Mouse (Mus musculus) limb, embryonic 11.5 days (tissue): ENCODE results near the gene Serpine1. TPM values are rescaled to one million over a fixed set of nuclear protein-coding genes. Genes with fewer than 3 reads are reported as not detected.

Source experiments
- ATAC-seq: fragments of 200-750 bp; cut with Nextera tagmentation; 2 replicates; pipeline ENCODE4 v1.8.0; 2017; ENCODE audit warnings: low read depth; ENCODE audit not compliant: insufficient number of reproducible peaks, low FRiP score, low TSS enrichment
- DNase-seq: peaks from one replicate; pipeline ENCODE4 v3.0.0-alpha.2; 2015; ENCODE audit warnings: low spot score
- H3K27ac ChIP-seq: fragments of 300-500 bp; sonication (generic); replicated peaks from 2 replicates; pipeline ENCODE4 v1.5.1; 2014; ENCODE audit warnings: low read depth, mild to moderate bottlenecking, low read length
- H3K27me3 ChIP-seq: fragments of 300-500 bp; sonication (generic); 2 replicates; pipeline ENCODE4 v1.6.1; 2014; ENCODE audit warnings: mild to moderate bottlenecking, low read length, mixed read lengths; ENCODE audit not compliant: control insufficient read depth, insufficient read depth
- H3K36me3 ChIP-seq: fragments of 300-500 bp; sonication (generic); 2 replicates; pipeline ENCODE4 v1.6.1; 2014; ENCODE audit warnings: mild to moderate bottlenecking, low read length, moderate library complexity, mixed read lengths; ENCODE audit not compliant: control insufficient read depth, insufficient read depth
- H3K4me1 ChIP-seq: fragments of 300-500 bp; sonication (generic); 2 replicates; pipeline ENCODE4 v1.6.1; 2014; ENCODE audit warnings: low read length, mixed read lengths; ENCODE audit not compliant: control insufficient read depth, insufficient read depth
- H3K4me2 ChIP-seq: fragments of 300-500 bp; sonication (generic); 2 replicates; pipeline ENCODE4 v1.6.1; 2014; ENCODE audit warnings: low read depth, mild to moderate bottlenecking, moderate library complexity; ENCODE audit not compliant: severe bottlenecking
- H3K4me3 ChIP-seq: fragments of 300-500 bp; sonication (generic); 2 replicates; pipeline ENCODE4 v1.5.1; 2014; ENCODE audit warnings: low read depth, low read length
- H3K9ac ChIP-seq: fragments of 300-500 bp; sonication (generic); 2 replicates; pipeline ENCODE4 v1.6.1; 2014; ENCODE audit warnings: mild to moderate bottlenecking, low read length
- H3K9me3 ChIP-seq: fragments of 300-500 bp; sonication (generic); 2 replicates; pipeline ENCODE4 v1.6.1; 2016; ENCODE audit warnings: low read length; ENCODE audit not compliant: control insufficient read depth
- WGBS: fragments of 180-500 bp; shearing (Covaris S2); extraction: QIAGEN DNeasy Blood & Tissue Kit; methylation state at CpG from one replicate; pipeline ENCODE4 v1.1.7; 2014; 5-methylcytosine and 5-hydroxymethylcytosine counted together
- polyA plus RNA-seq: library from polyadenylated mRNA; unstranded; fragments of >200 nt; fragmentation: Nextera tagmentation; extraction: Ambion mirVana; gene quantifications from 2 replicates; pipeline ENCODE4 v1.2.1, GENCODE M21; 2014

Gene Serpine1
- polyA plus RNA-seq, 1 experiment from 2014 or later = 0.52 TPM

DNA sequence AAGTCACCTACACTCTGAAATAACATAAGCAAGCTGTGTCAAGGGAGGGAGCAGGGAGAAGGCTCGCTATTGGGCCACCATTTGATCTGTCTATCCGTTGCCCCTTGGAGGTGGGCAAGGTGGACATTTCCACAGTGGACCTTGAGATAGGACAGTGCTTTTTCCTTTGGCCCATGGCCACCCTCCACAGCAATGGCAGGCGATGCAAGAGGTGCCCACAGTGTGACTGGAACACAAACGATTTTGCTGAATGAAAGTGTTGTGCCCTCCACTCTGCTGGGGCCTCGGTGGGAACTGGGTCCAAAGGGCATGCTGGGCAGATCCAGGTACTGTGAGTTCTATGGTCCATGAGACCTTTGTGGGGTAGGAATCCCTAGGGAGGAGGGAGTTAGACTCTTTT, 9.5 kb downstream of the Serpine1 start:
- H3K9me3 ChIP-seq = no peaks in the 10 kb centered on the region; the same call in 1 of the 2 replicates
- DNase-seq = no peak
- no peaks in the 10 kb centered on the region for H3K27me3 ChIP-seq
- no peak overlapping the region for H3K4me2 ChIP-seq
- no peak overlapping the region for H3K9ac ChIP-seq
- H3K36me3 ChIP-seq = no peaks in the 10 kb centered on the region
- no peak overlapping the region for H3K27ac ChIP-seq
- 85% methylated on average over 5 of the region's 5 CpGs for WGBS
- no peaks in the 10 kb centered on the region for H3K4me1 ChIP-seq
- H3K4me3 ChIP-seq = no peak overlapping the region
- ATAC-seq = no peak

GRCm38 (mm10) chr5:137061809-137062481, 10.1 kb downstream of the Serpine1 start:
- H3K27ac ChIP-seq = no peak overlapping the region
- DNase-seq = peak; percentile 48
- no peak for ATAC-seq
- no peak overlapping the region for H3K4me3 ChIP-seq
- no peak overlapping the region for H3K4me2 ChIP-seq
- H3K9me3 ChIP-seq = no peaks in the 10 kb centered on the region
- H3K9ac ChIP-seq = no peak overlapping the region
- 21% methylated on average over 11 of the region's 12 CpGs for WGBS
- H3K36me3 ChIP-seq = no peaks in the 10 kb centered on the region
- no peaks in the 10 kb centered on the region for H3K4me1 ChIP-seq
- H3K27me3 ChIP-seq = no peaks in the 10 kb centered on the region

GRCm38 (mm10) chr5:137054873-137055272, 17.2 kb downstream of the Serpine1 start:
- Histone ChIP-seq H3K27me3 (no peaks in the 10 kb centered on the region), H3K27ac (no peak overlapping the region), H3K4me2 (no peak overlapping the region), H3K4me1 (no peaks in the 10 kb centered on the region), H3K4me3 (no peak overlapping the region), H3K9me3 (no peaks in the 10 kb centered on the region), H3K36me3 (no peaks in the 10 kb centered on the region), H3K9ac (no peak overlapping the region)
- ATAC-seq (no peak), DNase-seq (no peak)
- WGBS = 86% methylated on average over 5 of the region's 5 CpGs

GRCm38 (mm10) chr5:137054299-137054698, 17.8 kb downstream of the Serpine1 start:
- no peak for DNase-seq
- Histone ChIP-seq H3K9me3 (no peaks in the 10 kb centered on the region), H3K36me3 (no peaks in the 10 kb centered on the region), H3K27me3 (no peaks in the 10 kb centered on the region), H3K4me1 (no peaks in the 10 kb centered on the region), H3K4me3 (no peak overlapping the region), H3K9ac (no peak overlapping the region), H3K27ac (no peak overlapping the region), H3K4me2 (no peak overlapping the region)
- WGBS = 90% methylated on average over 7 of the region's 7 CpGs
- no peak for ATAC-seq

DNA sequence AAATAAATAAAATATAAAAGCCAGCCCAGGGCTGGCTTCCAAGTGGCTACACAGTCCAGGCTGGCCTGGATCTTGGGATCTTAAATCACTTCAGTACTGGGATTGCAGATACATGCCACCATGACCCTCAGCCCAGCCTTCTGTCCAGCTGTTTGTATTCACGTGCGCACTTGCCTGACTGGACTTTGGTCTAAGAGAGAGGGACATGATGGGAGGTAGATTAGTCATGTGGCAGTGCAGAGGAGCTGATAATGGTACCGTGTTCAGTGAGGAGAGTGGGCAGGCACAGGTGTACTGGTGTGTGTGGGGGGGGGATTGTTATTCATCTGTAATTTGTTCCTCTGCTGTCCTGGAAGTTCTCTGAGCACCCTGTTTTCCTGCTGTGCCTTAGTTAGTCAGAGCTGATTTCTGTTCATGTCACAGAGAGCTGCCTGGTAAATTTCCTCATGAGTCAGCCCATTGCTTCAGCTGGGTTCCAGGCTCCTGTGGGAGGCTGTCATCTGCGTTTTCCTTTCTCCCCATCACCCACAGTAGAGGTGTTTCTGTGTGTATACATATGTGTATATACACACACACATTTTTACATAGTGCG, 20.1 kb downstream of the Serpine1 start:
- Histone ChIP-seq H3K27me3 (no peaks in the 10 kb centered on the region), H3K36me3 (no peaks in the 10 kb centered on the region), H3K9me3 (no peaks in the 10 kb centered on the region), H3K4me3 (no peak overlapping the region), H3K9ac (no peak overlapping the region), H3K4me1 (no peaks in the 10 kb centered on the region), H3K27ac (no peak overlapping the region), H3K4me2 (no peak overlapping the region)
- ATAC-seq = no peak
- WGBS = 84% methylated on average over 5 of the region's 5 CpGs
- DNase-seq = no peak

DNA sequence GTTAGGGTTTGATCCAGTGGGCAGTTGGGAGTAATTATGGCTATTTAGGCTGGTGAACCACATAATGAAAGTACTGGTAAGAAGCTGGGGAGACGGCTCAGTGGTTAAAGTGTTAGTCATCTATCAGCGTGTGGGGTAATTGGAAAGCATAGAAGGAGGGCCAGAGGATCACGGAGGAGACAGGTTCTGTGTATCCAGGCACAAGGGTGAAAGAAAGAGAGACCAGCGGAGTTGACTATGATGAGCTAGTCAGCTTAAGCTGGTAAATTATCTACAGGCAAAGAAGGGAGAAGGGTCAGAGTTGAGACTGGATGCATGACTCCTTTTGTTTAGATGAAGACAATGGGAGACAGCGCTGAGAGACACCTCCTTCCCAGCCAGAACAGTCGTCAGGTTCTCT, 20.9 kb downstream of the Serpine1 start:
- 66% methylated on average over 6 of the region's 6 CpGs for WGBS

DNA sequence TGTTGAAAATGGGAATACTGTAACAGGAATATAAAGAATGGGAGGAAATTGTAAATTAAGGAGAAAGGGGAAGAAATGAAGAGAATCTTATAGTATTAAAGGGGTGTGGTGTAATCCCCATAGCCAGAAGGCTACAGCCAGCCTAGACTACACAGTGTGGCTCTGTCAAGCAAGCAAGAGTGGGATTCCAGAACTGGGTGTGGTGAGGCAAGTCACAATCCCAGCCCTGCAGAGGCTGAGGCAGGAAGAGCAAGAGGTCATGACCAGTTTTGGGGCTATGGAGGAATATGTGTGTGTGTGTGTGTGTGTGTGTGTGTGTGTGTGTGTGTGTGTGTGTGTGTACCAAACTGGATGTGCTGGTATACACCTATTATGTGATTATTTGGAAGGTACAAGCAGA, 25.1 kb downstream of the Serpine1 start:
- Histone ChIP-seq H3K4me2 (no peak overlapping the region), H3K27me3 (no peaks in the 10 kb centered on the region), H3K4me1 (peaks cover 3% of the 10 kb centered on the region; the same call in 1 of the 2 replicates), H3K27ac (no peak overlapping the region), H3K9me3 (no peaks in the 10 kb centered on the region), H3K9ac (no peak overlapping the region), H3K36me3 (0 out of 2 replicates have a peak, but pooled peaks cover 2% of the 10 kb centered on the region), H3K4me3 (no peak overlapping the region)
- ATAC-seq (no peak), DNase-seq (no peak)

More for the DNA sequence above, 20.9 kb downstream of the Serpine1 start:
- Histone ChIP-seq H3K27ac (no peak overlapping the region), H3K9ac (no peak overlapping the region), H3K27me3 (no peaks in the 10 kb centered on the region), H3K9me3 (no peaks in the 10 kb centered on the region), H3K36me3 (no peaks in the 10 kb centered on the region), H3K4me1 (no peaks in the 10 kb centered on the region), H3K4me2 (no peak overlapping the region), H3K4me3 (no peak overlapping the region)
- DNase-seq (no peak), ATAC-seq (no peak)

DNA sequence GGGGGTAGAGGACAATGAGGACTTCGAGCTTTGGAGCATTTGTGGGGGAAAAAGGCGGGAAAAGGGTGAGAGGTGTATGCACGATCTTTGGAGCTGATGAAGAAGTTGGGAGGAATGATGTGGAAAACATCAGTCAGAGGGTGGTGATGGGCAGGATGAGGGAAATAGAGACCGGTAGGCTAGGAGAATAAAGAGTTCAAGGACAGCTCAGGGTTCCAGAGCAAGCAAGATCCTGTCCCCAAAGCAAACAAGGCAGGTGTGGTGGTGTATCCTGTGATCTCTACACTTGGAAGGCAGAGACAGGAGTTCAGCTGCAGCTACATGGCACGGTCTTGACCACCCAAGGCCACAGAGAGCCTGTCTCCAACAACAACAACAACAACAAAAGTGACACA, 25.7 kb downstream of the Serpine1 start:
- H3K27ac ChIP-seq = peak overlapping the region; percentile 56; the same call in 1 of the 2 replicates

More for the DNA sequence above, 25.7 kb downstream of the Serpine1 start:
- Histone ChIP-seq H3K9ac (peak overlapping the region; percentile 47), H3K27me3 (no peaks in the 10 kb centered on the region), H3K4me1 (peaks cover 3% of the 10 kb centered on the region; the same call in 1 of the 2 replicates), H3K4me2 (peak overlapping the region; percentile 80; the same call in 1 of the 2 replicates), H3K36me3 (0 out of 2 replicates have a peak, but pooled peaks cover 2% of the 10 kb centered on the region), H3K4me3 (0 out of 2 replicates have a peak overlapping the region, but pooled peaks have one; percentile 2), H3K9me3 (no peaks in the 10 kb centered on the region)
- WGBS = 27% methylated on average over 5 of the region's 5 CpGs
- no peak for ATAC-seq
- DNase-seq = no peak
